Mouse (Mus musculus) bone marrow macrophage, adult 2 months (primary cell): Measurements from ENCODE around the gene Cnep1r1.

Source experiments
- CTCF ChIP-seq: IDR thresholded peaks from 2 replicates; pipeline ENCODE4 v1.5.1; 2012; ENCODE audit warnings: low read depth, mild to moderate bottlenecking, low read length, moderate library complexity
- POLR2A ChIP-seq: IDR thresholded peaks from 2 replicates; pipeline ENCODE4 v1.6.1; 2012; ENCODE audit warnings: mild to moderate bottlenecking, low read depth, low read length, borderline replicate concordance

- no peak for TF ChIP-seq CTCF
- no peak for TF ChIP-seq POLR2A
Measured at GRCm38 (mm10) chr8:88150910-88151371, 32.4 kb downstream of the Cnep1r1 start.
